Mouse (Mus musculus): ENCODE measurements around the gene Tmem45b.

DNA sequence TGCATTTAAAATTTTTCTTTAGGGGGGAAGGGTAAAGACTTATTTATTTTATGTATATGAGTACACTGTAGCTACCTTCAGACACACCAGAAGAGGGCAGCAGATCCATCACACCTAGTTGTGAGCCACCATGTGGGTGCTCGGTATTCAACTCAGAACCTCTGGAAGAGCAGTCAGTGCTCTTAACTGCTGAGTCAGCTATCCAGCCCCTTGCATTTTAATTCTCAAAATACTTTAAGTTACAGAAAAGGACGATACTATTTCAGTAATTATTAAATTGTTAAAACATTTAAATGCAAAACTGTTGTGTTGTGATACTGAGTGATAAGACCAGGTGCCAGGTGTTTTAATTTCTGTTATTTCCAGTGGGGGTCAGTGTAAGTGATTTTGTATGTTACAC, 60.0 kb downstream of the Tmem45b start:
- no peak for TF ChIP-seq CTCF (IDR thresholded peaks at IDR 0.05; ENCODE audit: borderline replicate concordance, insufficient read depth, low read length)
- no peak for TF ChIP-seq POLR2A (IDR thresholded peaks at IDR 0.05; ENCODE audit: low read depth, low read length)

Data from embryonic fibroblast, embryonic 13.5 days (primary cell).